19 mouse cellular contexts compared by ENCODE assay signal in genomic region chr16:91557214-91557613, GRCm38 (mm10). TPM values are rescaled to one million over a fixed set of nuclear protein-coding genes. Genes with fewer than 3 reads are reported as not detected.
DNase-seq lines count a peak whose midpoint lies in the region; ATAC-seq lines count a peak whose summit lies in the region.
"Had no signal": no experiment of that assay in that cellular context is flagged by ENCODE, and none has a peak within 500 bp of the region (broad histone marks: within the 10 kb centered on the region; RNA-seq: fewer than 3 reads in every experiment).

No protein-coding gene starts in this region.

- ATAC-seq in forebrain, embryonic 12.5 days (ENCODE audit: low FRiP score): no peak
- no peak for ATAC-seq in embryonic facial prominence, embryonic 15.5 days (ENCODE audit: insufficient number of reproducible peaks, low FRiP score, low TSS enrichment, low read depth)
- ATAC-seq in heart, embryonic 12.5 days (ENCODE audit: insufficient number of reproducible peaks, low FRiP score): no peak

- H3K4me3 ChIP-seq in forebrain, embryonic 10.5 days: no peak overlapping the region
- no peak overlapping the region for H3K4me3 ChIP-seq in forebrain, embryonic 12.5 days (replicated peaks)
- no peak overlapping the region for H3K4me3 ChIP-seq in embryonic facial prominence, embryonic 15.5 days (replicated peaks)
- H3K4me3 ChIP-seq in heart, embryonic 12.5 days: no peak overlapping the region
- H3K4me3 ChIP-seq: embryonic facial prominence, embryonic 12.5 days; heart, embryonic 10.5 days; limb, embryonic 13.5 days had no signal

- WGBS in forebrain, embryonic 10.5 days: 78% methylated on average over 7 of the region's 7 CpGs
- 90% methylated on average over 7 of the region's 7 CpGs for WGBS in forebrain, embryonic 12.5 days
- WGBS in embryonic facial prominence, embryonic 15.5 days: 34% methylated on average over 7 of the region's 7 CpGs
- 91% methylated on average over 7 of the region's 7 CpGs for WGBS in heart, embryonic 12.5 days

- H3K4me2 ChIP-seq in forebrain, embryonic 12.5 days: no peak overlapping the region
- H3K4me2 ChIP-seq in embryonic facial prominence, embryonic 15.5 days (replicated peaks): 0 out of 2 replicates have a peak overlapping the region, but pooled peaks have one; percentile 2
- H3K4me2 ChIP-seq in heart, embryonic 12.5 days: no peak overlapping the region
- H3K4me2 ChIP-seq: embryonic facial prominence, embryonic 12.5 days; limb, embryonic 13.5 days; midbrain, embryonic 11.5 days had no signal

- H3K9ac ChIP-seq in forebrain, embryonic 12.5 days: no peak overlapping the region
- no peak overlapping the region for H3K9ac ChIP-seq in embryonic facial prominence, embryonic 15.5 days
- no peak overlapping the region for H3K9ac ChIP-seq in heart, embryonic 12.5 days
- H3K9ac ChIP-seq: embryonic facial prominence, embryonic 12.5 days; limb, embryonic 13.5 days; liver, embryonic 14.5 days had no signal

- 0 out of 2 replicates have a peak overlapping the region, but pooled peaks have one; percentile 30 for H3K27ac ChIP-seq in forebrain, embryonic 10.5 days
- no peak overlapping the region for H3K27ac ChIP-seq in forebrain, embryonic 12.5 days
- peak overlapping the region; percentile 66 for H3K27ac ChIP-seq in embryonic facial prominence, embryonic 15.5 days (replicated peaks)
- no peak overlapping the region for H3K27ac ChIP-seq in heart, embryonic 12.5 days (ENCODE audit: poor library complexity, severe bottlenecking)
- H3K27ac ChIP-seq: heart, embryonic 10.5 days; limb, embryonic 13.5 days; liver, embryonic 14.5 days; macrophage had no signal

- H3K4me1 ChIP-seq in forebrain, embryonic 10.5 days: peaks cover 28% of the 10 kb centered on the region
- peaks cover 6% of the 10 kb centered on the region for H3K4me1 ChIP-seq in forebrain, embryonic 12.5 days
- peaks cover 33% of the 10 kb centered on the region for H3K4me1 ChIP-seq in embryonic facial prominence, embryonic 15.5 days
- H3K4me1 ChIP-seq in heart, embryonic 12.5 days (replicated peaks): peaks cover 38% of the 10 kb centered on the region

- H3K9me3 ChIP-seq in forebrain, embryonic 10.5 days: no peaks in the 10 kb centered on the region
- H3K9me3 ChIP-seq in forebrain, embryonic 12.5 days: no peaks in the 10 kb centered on the region
- H3K9me3 ChIP-seq in embryonic facial prominence, embryonic 15.5 days (replicated peaks): no peaks in the 10 kb centered on the region
- no peaks in the 10 kb centered on the region for H3K9me3 ChIP-seq in heart, embryonic 12.5 days (replicated peaks)
- H3K9me3 ChIP-seq: embryonic facial prominence, embryonic 12.5 days; G1E; heart, embryonic 10.5 days; limb, embryonic 13.5 days had no signal

- H3K36me3 ChIP-seq in forebrain, embryonic 10.5 days (replicated peaks): peaks cover 48% of the 10 kb centered on the region
- peaks cover 23% of the 10 kb centered on the region; the same call in 1 of the 2 replicates for H3K36me3 ChIP-seq in forebrain, embryonic 12.5 days (replicated peaks)
- peaks cover 48% of the 10 kb centered on the region for H3K36me3 ChIP-seq in embryonic facial prominence, embryonic 15.5 days
- H3K36me3 ChIP-seq in heart, embryonic 12.5 days: peaks cover 68% of the 10 kb centered on the region

- no peaks in the 10 kb centered on the region for H3K27me3 ChIP-seq in forebrain, embryonic 10.5 days (ENCODE audit: poor library complexity, severe bottlenecking)
- no peaks in the 10 kb centered on the region for H3K27me3 ChIP-seq in forebrain, embryonic 12.5 days
- no peaks in the 10 kb centered on the region for H3K27me3 ChIP-seq in embryonic facial prominence, embryonic 15.5 days
- H3K27me3 ChIP-seq in heart, embryonic 12.5 days (replicated peaks): no peaks in the 10 kb centered on the region
- H3K27me3 ChIP-seq: embryonic facial prominence, embryonic 12.5 days; limb, embryonic 13.5 days had no signal

- DNase-seq in forebrain, embryonic 10.5 days (ENCODE audit: extremely low spot score, low spot score): no peak
- DNase-seq in NIH3T3 (ENCODE audit: low read depth): peak; percentile 73
- peak; percentile 45 to 60 for DNase-seq in kidney, postnatal 4 days
- DNase-seq in lung, adult 18-20 months: no peak
- no peak for DNase-seq in ovary, postnatal 10 days (ENCODE audit: low spot score)
- DNase-seq: cerebellum, adult 11-12 months; cerebellum, postnatal 14 days; spleen, adult 18-20 months; thymus, postnatal 4 days had no signal

RNA-seq across cellular contexts. Expression of gene Ifngr2, which starts 10.3 kb away (rescaled TPM):
- polyA plus RNA-seq in forebrain, embryonic 10.5 days (2016; fragmentation: Nextera tagmentation; extraction: Ambion mirVana): 27.2 and 28.0 TPM in 2 replicates
- polyA plus RNA-seq in forebrain, embryonic 12.5 days (2016; fragmentation: Nextera tagmentation; extraction: Ambion mirVana): 27.9 and 31.9 TPM in 2 replicates
- 58.8 and 63.2 TPM in 2 replicates for polyA plus RNA-seq in embryonic facial prominence, embryonic 15.5 days (2015; fragmentation: Nextera tagmentation; extraction: Ambion mirVana)
- 99.4 and 110 TPM in 2 replicates for polyA plus RNA-seq in heart, embryonic 12.5 days (2016; fragmentation: Nextera tagmentation; extraction: Ambion mirVana)

RNA-seq across cellular contexts. Expression of gene Tmem50b, which starts 40.4 kb away (rescaled TPM):
- 32.7 and 33.8 TPM in 2 replicates for polyA plus RNA-seq in forebrain, embryonic 10.5 days (2016; fragmentation: Nextera tagmentation; extraction: Ambion mirVana)
- 38.7 and 41.2 TPM in 2 replicates for polyA plus RNA-seq in forebrain, embryonic 12.5 days (2016; fragmentation: Nextera tagmentation; extraction: Ambion mirVana)
- 44.4 and 50.9 TPM in 2 replicates for polyA plus RNA-seq in embryonic facial prominence, embryonic 15.5 days (2015; fragmentation: Nextera tagmentation; extraction: Ambion mirVana)
- polyA plus RNA-seq in heart, embryonic 12.5 days (2016; fragmentation: Nextera tagmentation; extraction: Ambion mirVana): 57.4 and 60.8 TPM in 2 replicates

Comparison
In these comparisons a context has a peak if more than half of its experiments do, and no peak if none do; other contexts are left out.
1. H3K27ac ChIP-seq: peak in forebrain, embryonic 10.5 days (single experiment) and embryonic facial prominence, embryonic 15.5 days (single experiment); none in forebrain, embryonic 12.5 days (single experiment) and heart, embryonic 12.5 days (single experiment).
2. DNase-seq: peak in NIH3T3 (single experiment) and kidney, postnatal 4 days (2 of 2); none in forebrain, embryonic 10.5 days (single experiment), lung, adult 18-20 months (0 of 2) and ovary, postnatal 10 days (single experiment).